Mouse (Mus musculus) retina, postnatal 7 days (tissue): ENCODE measurements at regions not wholly inside any gene's neighbourhood (a gene's known extent, or its start where the extent isn't known, plus 50 kb on each side); places are given as distances from the start of the nearest gene placed in this dataset.

Experiments
- DNase-seq: peaks from one replicate; pipeline ENCODE4 v3.0.0-alpha.2; 2012; ENCODE audit warnings: low read depth, low spot score

DNA sequence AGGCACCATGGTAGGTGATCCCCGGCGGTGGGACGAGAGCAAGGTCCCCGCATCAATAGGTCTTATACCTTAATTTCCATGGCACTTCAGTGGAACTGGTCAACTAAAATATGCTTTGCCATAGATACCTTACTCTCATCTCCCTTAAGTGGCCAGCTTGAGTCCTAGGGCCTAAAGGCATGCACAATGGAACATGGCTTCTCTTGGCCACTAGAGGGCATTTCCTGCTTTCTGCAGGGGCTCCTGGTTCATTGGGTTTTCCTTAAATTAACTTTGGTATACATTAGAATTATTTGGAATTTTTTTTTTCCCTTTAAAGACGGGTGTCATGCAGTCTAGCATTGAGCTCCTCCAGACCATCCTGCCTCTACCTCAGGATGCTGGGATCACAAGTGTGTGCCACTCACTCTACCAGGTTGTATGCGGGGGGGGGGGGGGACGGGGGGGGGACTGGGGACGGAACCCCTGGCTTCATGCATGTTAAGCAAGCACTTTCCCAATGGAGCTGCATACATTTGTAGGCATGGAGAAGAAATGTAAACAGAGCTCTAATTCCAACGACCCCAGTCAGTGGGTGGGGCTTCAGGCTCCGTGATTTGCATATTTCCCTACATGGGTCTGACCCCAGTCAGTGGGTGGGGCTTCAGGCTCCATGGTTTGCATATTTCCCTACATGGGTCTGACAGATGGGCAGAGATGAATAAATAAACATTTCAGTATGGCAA, 113.4 kb upstream of the Cpm start:
- DNase-seq, result no peak

DNA sequence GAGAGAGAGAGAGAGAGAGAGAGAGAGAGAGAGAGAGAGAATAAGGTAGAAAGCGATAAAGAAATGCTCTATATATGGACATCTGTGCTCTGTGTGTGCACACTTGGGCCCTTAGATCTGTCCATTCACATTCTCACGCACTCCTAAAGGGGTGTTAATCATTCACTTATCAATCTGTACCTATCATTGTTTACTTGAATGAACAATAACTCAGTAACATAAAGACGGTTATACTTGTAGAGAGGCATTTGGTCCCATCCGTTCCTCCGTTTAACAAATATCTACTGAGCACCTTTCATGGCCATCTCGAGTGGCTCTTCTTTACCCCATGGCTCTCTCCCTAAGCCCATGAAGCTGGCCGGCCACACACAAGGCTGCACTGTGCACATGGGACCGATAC, 114.3 kb upstream of the Cpm start:
- DNase-seq, result no peak

GRCm38 (mm10) chr10:117513925-117514546, 115.3 kb upstream of the Cpm start:
- no peak for DNase-seq

DNA sequence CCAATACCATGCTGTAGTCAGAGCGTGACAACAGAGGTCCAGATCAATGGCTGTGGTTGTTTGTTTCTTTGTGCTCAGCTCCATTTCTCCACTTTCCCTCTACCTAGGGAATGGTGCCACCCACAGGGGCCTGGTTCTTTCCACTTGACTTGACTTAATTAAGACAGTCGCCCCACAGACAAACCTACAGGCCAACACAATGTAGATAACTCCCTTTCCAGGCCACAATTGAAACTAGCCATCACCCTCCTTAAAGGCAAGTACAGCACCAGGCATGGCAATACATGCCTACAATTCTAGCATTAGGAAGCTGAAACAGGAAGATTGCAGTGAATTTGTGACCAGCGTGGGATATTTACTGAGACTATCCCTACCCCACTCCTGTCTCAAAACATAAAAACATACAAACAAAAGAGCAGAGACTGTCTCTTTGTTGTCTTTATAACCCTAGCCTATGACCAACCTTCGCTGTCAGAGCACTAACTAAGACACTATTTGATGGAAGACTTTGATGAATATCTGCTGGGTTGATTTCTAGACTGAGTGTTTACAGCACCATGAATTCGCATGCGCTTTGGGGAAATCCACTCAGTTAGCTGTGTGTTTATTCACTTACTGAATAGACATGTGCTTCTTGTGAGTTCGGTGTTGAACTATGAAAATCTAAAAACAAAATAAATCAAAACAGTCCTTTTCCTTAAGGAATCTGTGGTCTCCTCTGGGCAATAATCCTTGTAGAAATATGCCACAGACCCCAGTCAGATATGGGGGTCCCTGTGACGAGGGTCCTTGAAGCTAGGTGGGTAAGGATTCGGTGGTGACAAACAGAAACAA, 116.7 kb upstream of the Cpm start:
- no peak for DNase-seq

GRCm38 (mm10) chr10:117511483-117512406, 117.6 kb upstream of the Cpm start:
- DNase-seq, result no peak

GRCm38 (mm10) chr10:117510529-117511482, 118.5 kb upstream of the Cpm start:
- DNase-seq, result no peak

DNA sequence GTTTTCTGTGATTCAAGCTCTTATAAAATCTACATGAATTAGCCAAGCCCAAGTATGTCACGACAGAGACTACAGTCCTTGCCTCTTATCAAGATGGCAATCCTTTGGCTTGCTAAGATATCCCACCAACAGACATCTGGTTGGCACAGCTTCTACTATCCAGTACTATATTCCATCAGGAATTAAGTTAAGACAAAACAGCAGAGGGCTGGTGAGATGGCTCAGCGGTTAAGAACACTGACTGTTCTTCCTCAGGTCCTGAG, 119.1 kb upstream of the Cpm start:
- DNase-seq, result no peak

- no peak for DNase-seq
These were observed 119.7 kb upstream of the Cpm start for GRCm38 (mm10) chr10:117509431-117510223.

GRCm38 (mm10) chr10:117506252-117506992, 122.9 kb upstream of the Cpm start:
- no peak for DNase-seq

DNA sequence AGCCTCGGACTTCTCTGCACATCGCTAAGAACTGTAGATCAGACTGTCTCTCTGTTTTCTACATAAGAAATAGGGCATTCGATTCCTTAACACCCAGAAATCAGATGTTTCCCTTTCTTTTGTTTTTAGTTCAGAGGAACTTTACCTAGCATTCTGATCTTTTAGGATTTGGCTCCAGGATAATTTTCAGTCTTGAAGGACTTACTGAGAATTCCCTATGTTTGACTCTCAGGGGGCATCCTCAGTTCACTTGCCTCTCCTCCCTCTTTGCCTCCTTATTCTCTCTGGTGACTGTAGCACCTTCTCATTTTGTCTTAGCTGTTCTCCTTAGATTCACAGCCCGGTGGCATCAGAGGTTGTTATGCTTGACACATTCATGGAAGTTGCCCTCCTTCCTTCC, 123.8 kb upstream of the Cpm start:
- DNase-seq, result no peak

GRCm38 (mm10) chr10:117505057-117505456, 124.2 kb upstream of the Cpm start:
- no peak for DNase-seq

DNA sequence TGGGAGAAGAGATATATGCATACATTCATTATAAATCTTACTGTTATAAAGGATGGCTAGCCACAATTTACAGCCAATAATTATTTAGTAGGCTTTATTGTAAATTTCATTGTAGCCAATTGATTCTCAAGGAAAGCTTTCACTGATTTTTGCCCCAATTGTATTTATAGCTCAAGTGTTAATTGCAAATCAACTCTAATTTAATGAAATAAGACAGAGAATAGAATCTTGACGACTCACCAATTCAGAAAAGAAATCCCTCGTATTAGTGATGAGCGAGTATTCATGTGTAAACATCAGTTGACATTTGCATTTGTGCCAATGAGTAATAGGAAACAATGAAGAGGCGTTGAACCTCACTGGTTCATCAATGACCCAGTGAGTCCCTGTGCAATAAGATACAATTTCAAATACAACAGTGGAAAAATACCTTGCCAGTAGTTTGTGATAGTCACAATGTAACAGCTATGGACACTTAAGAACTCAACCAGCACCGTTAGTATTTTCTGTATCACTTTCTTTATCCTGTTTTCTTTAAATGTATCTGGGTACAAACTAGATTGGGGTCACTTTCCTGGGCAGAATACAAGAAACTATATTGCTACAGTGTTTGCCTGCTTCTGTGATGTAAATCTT, 124.6 kb upstream of the Cpsf6 start:
- no peak for DNase-seq

- DNase-seq, result no peak
These were observed 123.7 kb upstream of the Cpsf6 start for GRCm38 (mm10) chr10:117503222-117504184.

DNA sequence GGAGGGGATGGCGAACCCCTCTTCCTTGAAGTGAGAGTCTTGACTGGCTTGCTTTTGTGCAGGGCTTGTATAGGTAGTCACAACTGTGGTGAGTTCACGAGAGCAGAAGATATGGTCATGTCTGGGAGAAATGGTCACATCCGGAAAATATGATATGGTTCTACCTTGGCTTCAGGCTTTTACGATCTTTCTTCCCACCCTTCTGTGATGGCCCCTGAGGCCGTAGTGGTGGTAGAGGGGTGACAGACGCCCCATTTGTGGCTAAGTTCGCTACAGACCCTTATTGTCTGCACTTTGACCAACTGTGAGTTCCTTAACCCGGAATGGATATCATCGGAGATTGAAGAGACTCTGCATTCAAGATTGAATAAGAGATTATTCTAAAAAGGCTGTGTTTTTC, 122.9 kb upstream of the Cpsf6 start:
- no peak for DNase-seq

DNA sequence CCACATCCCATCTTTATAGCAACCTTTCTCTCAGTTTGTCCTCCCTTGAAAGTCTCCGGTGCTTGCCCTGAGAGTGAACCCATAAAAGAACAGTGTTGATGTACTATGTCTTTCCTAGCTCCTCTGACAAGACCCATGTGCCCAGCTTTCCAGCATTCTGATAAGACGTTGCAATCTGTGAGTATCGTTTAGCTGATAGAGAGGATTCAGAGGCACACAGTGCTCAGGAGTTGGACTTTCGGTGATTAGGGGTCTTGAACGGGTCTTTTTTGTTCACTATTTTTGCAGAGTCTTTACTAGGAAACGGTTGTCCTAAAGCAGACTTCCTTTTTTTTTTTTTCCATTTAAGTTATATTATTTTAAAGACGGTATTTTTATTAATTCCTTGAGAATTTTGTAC, 122.3 kb upstream of the Cpsf6 start:
- DNase-seq, result no peak

- DNase-seq, result no peak
These were observed 121.6 kb upstream of the Cpsf6 start for GRCm38 (mm10) chr10:117501426-117501825.

DNA sequence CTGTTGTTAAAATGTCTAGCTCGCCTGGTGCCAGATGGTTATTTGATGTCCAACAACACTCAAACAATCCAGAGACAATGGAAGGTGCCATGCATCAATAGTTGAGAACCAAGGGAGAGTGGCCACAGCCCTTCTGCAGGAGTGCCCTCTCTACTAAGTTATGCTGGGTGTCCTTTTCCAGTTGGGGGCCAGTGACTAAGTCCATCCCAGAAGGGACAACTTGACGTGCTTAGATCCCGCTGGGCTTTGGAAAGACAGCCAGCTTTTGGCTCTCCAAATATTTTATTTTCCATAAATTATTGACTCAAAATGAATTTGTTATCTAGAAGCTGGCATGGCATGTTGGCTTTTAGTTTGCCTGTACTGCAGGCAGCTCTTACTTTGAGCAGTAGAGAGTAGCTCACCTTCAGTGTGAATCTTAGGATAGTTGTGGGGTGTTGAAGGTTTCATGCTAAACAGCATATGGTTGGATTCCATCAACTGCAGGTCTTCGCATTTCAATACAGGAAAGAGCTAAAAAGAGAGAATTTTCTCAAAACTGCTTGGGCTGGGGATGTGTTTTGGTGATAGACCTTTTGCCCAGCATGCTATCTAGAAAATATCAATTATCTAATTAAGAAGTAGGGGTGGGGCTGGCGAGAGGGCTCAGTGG, 120.8 kb upstream of the Cpsf6 start:
- DNase-seq, result no peak
